Mouse (Mus musculus) heart, embryonic 14.5 days (tissue): ENCODE results near the gene C130050O18Rik. TPM values are rescaled to one million over a fixed set of nuclear protein-coding genes. Genes with fewer than 3 reads are reported as not detected.

Source experiments
- ATAC-seq: fragments of 200-750 bp; cut with Nextera tagmentation; 2 replicates; pipeline ENCODE4 v1.8.0; 2017; ENCODE audit warnings: low read depth, moderate TSS enrichment; ENCODE audit not compliant: insufficient number of reproducible peaks, insufficient read depth, low FRiP score
- H3K27ac ChIP-seq, 2 experiments: fragments of 200-500 bp in 1 of 2; fragments of 300-500 bp in 1 of 2; sonication (generic) in 1 of 2; replicated peaks in 1 of 2; 2 replicates each; pipeline ENCODE4 v1.5.1; 2012 to 2014; ENCODE audit warnings: low read depth in 2 of 2, low read length in 2 of 2, control low read depth in 1 of 2, mild to moderate bottlenecking in 1 of 2, mixed read lengths in 1 of 2; ENCODE audit not compliant: control insufficient read depth in 1 of 2, insufficient read depth in 1 of 2
- H3K27me3 ChIP-seq: fragments of 300-500 bp; sonication (generic); 2 replicates; pipeline ENCODE4 v1.6.1; 2014; ENCODE audit warnings: mild to moderate bottlenecking, low read length, control low read depth; ENCODE audit not compliant: control insufficient read depth, insufficient read depth
- H3K36me3 ChIP-seq: fragments of 300-500 bp; sonication (generic); 2 replicates; pipeline ENCODE4 v1.6.1; 2014; ENCODE audit warnings: mild to moderate bottlenecking, control low read depth, low read length, mixed read lengths; ENCODE audit not compliant: control insufficient read depth, insufficient read depth
- H3K4me1 ChIP-seq, 2 experiments: fragments of 200-500 bp in 1 of 2; fragments of 300-500 bp in 1 of 2; sonication (generic) in 1 of 2; 2 replicates each; pipeline ENCODE4 v1.6.1; 2012 to 2014; ENCODE audit warnings: low read length in 2 of 2, control low read depth in 1 of 2, mixed read lengths in 1 of 2; ENCODE audit not compliant: control insufficient read depth in 2 of 2, insufficient read depth in 2 of 2
- H3K4me2 ChIP-seq: fragments of 300-500 bp; sonication (generic); 2 replicates; pipeline ENCODE4 v1.6.1; 2014; ENCODE audit warnings: mild to moderate bottlenecking, low read length
- H3K4me3 ChIP-seq, 2 experiments: fragments of 200-500 bp in 1 of 2; fragments of 300-500 bp in 1 of 2; sonication (generic) in 1 of 2; 2 replicates each; pipeline ENCODE4 v1.5.1; 2012 to 2014; ENCODE audit warnings: low read length in 2 of 2, mild to moderate bottlenecking in 2 of 2, control low read depth in 1 of 2, low read depth in 1 of 2, moderate library complexity in 1 of 2; ENCODE audit not compliant: control insufficient read depth in 1 of 2, insufficient read depth in 1 of 2
- H3K9ac ChIP-seq: fragments of 300-500 bp; sonication (generic); 2 replicates; pipeline ENCODE4 v1.6.1; 2014; ENCODE audit warnings: mild to moderate bottlenecking, low read length
- H3K9me3 ChIP-seq: fragments of 300-500 bp; sonication (generic); 2 replicates; pipeline ENCODE4 v1.6.1; 2016; ENCODE audit warnings: low read length, control low read depth; ENCODE audit not compliant: control insufficient read depth
- WGBS: fragments of 180-500 bp; shearing (Covaris S2); extraction: QIAGEN DNeasy Blood & Tissue Kit; methylation state at CpG from one replicate; pipeline ENCODE4 v1.1.7; 2014; 5-methylcytosine and 5-hydroxymethylcytosine counted together
- polyA plus RNA-seq: library from polyadenylated mRNA; unstranded; fragments of >200 nt; fragmentation: Nextera tagmentation; extraction: Ambion mirVana; gene quantifications from 2 replicates; pipeline ENCODE4 v1.2.1, GENCODE M21; 2014

The C130050O18Rik gene
- polyA plus RNA-seq, 1 experiment from 2014 or later = 0.36 TPM

GRCm38 (mm10) chr5:139409412-139409811 is 4.3 kb downstream of the C130050O18Rik start:
- no peaks in the 10 kb centered on the region for H3K9me3 ChIP-seq
- H3K27ac ChIP-seq = peak overlapping the region; percentile 53 to 56; a peak in 3 of 4 replicates
- no peak overlapping the region for H3K4me3 ChIP-seq
- peak; percentile 64 for ATAC-seq
- H3K9ac ChIP-seq = no peak overlapping the region
- H3K36me3 ChIP-seq = no peaks in the 10 kb centered on the region
- H3K4me1 ChIP-seq = peaks cover 25 to 38% of the 10 kb centered on the region in 2 experiments
- H3K4me2 ChIP-seq = no peak overlapping the region
- peaks cover 27% of the 10 kb centered on the region for H3K27me3 ChIP-seq
- 48% methylated on average over 12 of the region's 12 CpGs for WGBS

- Histone ChIP-seq H3K27me3 (peaks cover 33% of the 10 kb centered on the region), H3K9ac (0 out of 2 replicates have a peak overlapping the region, but pooled peaks have one; percentile 1), H3K4me2 (no peak overlapping the region), H3K4me3 (no peak overlapping the region), H3K36me3 (no peaks in the 10 kb centered on the region), H3K4me1 (peaks cover 24 to 35% of the 10 kb centered on the region in 2 experiments), H3K9me3 (no peaks in the 10 kb centered on the region), H3K27ac (peak overlapping the region in 1 of 2 experiments; percentile 53; a peak in 2 of 4 replicates)
- ATAC-seq = no peak
- 83% methylated on average over 4 of the region's 4 CpGs for WGBS
These were observed 5.0 kb downstream of the C130050O18Rik start for GRCm38 (mm10) chr5:139410056-139410455.

- H3K4me3 ChIP-seq = no peak overlapping the region
- no peak overlapping the region for H3K27ac ChIP-seq
- H3K9me3 ChIP-seq = no peaks in the 10 kb centered on the region
- peaks cover 34% of the 10 kb centered on the region for H3K27me3 ChIP-seq
- ATAC-seq = no peak
- H3K36me3 ChIP-seq = no peaks in the 10 kb centered on the region
- H3K4me2 ChIP-seq = no peak overlapping the region
- WGBS = 93% methylated on average over 6 of the region's 6 CpGs
- no peak overlapping the region for H3K9ac ChIP-seq
- H3K4me1 ChIP-seq = peaks cover 17 to 25% of the 10 kb centered on the region in 2 experiments
These were observed 6.0 kb downstream of the C130050O18Rik start for GRCm38 (mm10) chr5:139411117-139411516.

- Histone ChIP-seq H3K4me1 (peaks cover 14 to 22% of the 10 kb centered on the region in 2 experiments), H3K9me3 (no peaks in the 10 kb centered on the region), H3K27me3 (peaks cover 34% of the 10 kb centered on the region), H3K9ac (no peak overlapping the region), H3K27ac (no peak overlapping the region), H3K36me3 (no peaks in the 10 kb centered on the region), H3K4me2 (no peak overlapping the region), H3K4me3 (no peak overlapping the region)
- 73% methylated on average over 15 of the region's 15 CpGs for WGBS
- no peak for ATAC-seq
These were observed 6.7 kb downstream of the C130050O18Rik start for GRCm38 (mm10) chr5:139411665-139412314.

- H3K4me1 ChIP-seq = peaks cover 19 to 29% of the 10 kb centered on the region in 2 experiments
- no peaks in the 10 kb centered on the region for H3K36me3 ChIP-seq
- H3K27me3 ChIP-seq = peaks cover 30% of the 10 kb centered on the region
- H3K9ac ChIP-seq = no peak overlapping the region
- no peak overlapping the region for H3K4me2 ChIP-seq
- WGBS = 87% methylated on average over 4 of the region's 4 CpGs
- H3K27ac ChIP-seq = no peak overlapping the region
- ATAC-seq = no peak
- no peak overlapping the region for H3K4me3 ChIP-seq
- 0 out of 2 replicates have a peak, but pooled peaks cover 4% of the 10 kb centered on the region for H3K9me3 ChIP-seq
These were observed 8.5 kb downstream of the C130050O18Rik start for GRCm38 (mm10) chr5:139413545-139413944.

GRCm38 (mm10) chr5:139415001-139415400 is 9.9 kb downstream of the C130050O18Rik start:
- H3K9ac ChIP-seq = no peak overlapping the region
- ATAC-seq = no peak
- H3K4me1 ChIP-seq = peaks cover 16 to 24% of the 10 kb centered on the region in 2 experiments
- no peak overlapping the region for H3K4me3 ChIP-seq
- H3K4me2 ChIP-seq = no peak overlapping the region
- peaks cover 30% of the 10 kb centered on the region for H3K27me3 ChIP-seq
- WGBS = 82% methylated on average over 5 of the region's 5 CpGs
- H3K36me3 ChIP-seq = no peaks in the 10 kb centered on the region
- no peak overlapping the region for H3K27ac ChIP-seq
- H3K9me3 ChIP-seq = 0 out of 2 replicates have a peak, but pooled peaks cover 4% of the 10 kb centered on the region

- Histone ChIP-seq H3K36me3 (no peaks in the 10 kb centered on the region), H3K4me2 (no peak overlapping the region), H3K9me3 (0 out of 2 replicates have a peak, but pooled peaks cover 4% of the 10 kb centered on the region), H3K27me3 (peaks cover 34% of the 10 kb centered on the region), H3K4me1 (peaks cover 11 to 21% of the 10 kb centered on the region in 2 experiments), H3K9ac (no peak overlapping the region), H3K4me3 (no peak overlapping the region), H3K27ac (no peak overlapping the region)
- 92% methylated on average over 4 of the region's 4 CpGs for WGBS
- no peak for ATAC-seq
These were observed 11.9 kb downstream of the C130050O18Rik start for GRCm38 (mm10) chr5:139416942-139417341.
